Mouse (Mus musculus): ENCODE results near the gene Ankrd44.

- TF ChIP-seq CTCF (IDR thresholded peaks at IDR 0.05; ENCODE audit: low read depth, low read length) (no peak), TAL1 (conservative IDR thresholded peaks at IDR 0.05; ENCODE audit: low read depth, low read length) (no peak), GATA1 (IDR thresholded peaks at IDR 0.05; ENCODE audit: borderline replicate concordance, low read length) (no peak)
Measured at GRCm38 (mm10) chr1:54772843-54773242, 153.3 kb downstream of the Ankrd44 start.

Data from G1E (cell line).